Mouse (Mus musculus): Measurements from ENCODE around the gene Ankrd27. TPM values are rescaled to one million over a fixed set of nuclear protein-coding genes. Genes with fewer than 3 reads are reported as not detected.

Gene Ankrd27
- polyA plus RNA-seq, 1 experiment from 2014 or later: 16.4 TPM

- H3K27ac ChIP-seq (replicated peaks): no peak overlapping the region
- no peak overlapping the region for H3K4me3 ChIP-seq
- WGBS: 92% methylated on average over 10 of the region's 10 CpGs
- no peaks in the 10 kb centered on the region for H3K4me1 ChIP-seq (replicated peaks)
- H3K27me3 ChIP-seq: no peaks in the 10 kb centered on the region
- peaks cover 84% of the 10 kb centered on the region for H3K36me3 ChIP-seq
- no peak overlapping the region for H3K9ac ChIP-seq
- no peak for ATAC-seq (ENCODE audit: low read depth)
- H3K9me3 ChIP-seq: no peaks in the 10 kb centered on the region
- no peak overlapping the region for H3K4me2 ChIP-seq
These were observed 23.2 kb downstream of the Ankrd27 start for GRCm38 (mm10) chr7:35609245-35609644.

GRCm38 (mm10) chr7:35617513-35617912, 31.5 kb downstream of the Ankrd27 start:
- ATAC-seq (ENCODE audit: low read depth): no peak
- Histone ChIP-seq H3K27me3 (no peaks in the 10 kb centered on the region), H3K9me3 (no peaks in the 10 kb centered on the region), H3K9ac (no peak overlapping the region), H3K36me3 (peaks cover 87% of the 10 kb centered on the region), H3K4me3 (no peak overlapping the region), H3K4me2 (no peak overlapping the region), H3K4me1 (replicated peaks) (no peaks in the 10 kb centered on the region), H3K27ac (replicated peaks) (no peak overlapping the region)
- 25% methylated on average over 4 of the region's 4 CpGs for WGBS

GRCm38 (mm10) chr7:35622626-35623025, 36.6 kb downstream of the Ankrd27 start:
- Histone ChIP-seq H3K4me3 (no peak overlapping the region), H3K9me3 (no peaks in the 10 kb centered on the region), H3K36me3 (peaks cover 81% of the 10 kb centered on the region), H3K4me1 (replicated peaks) (no peaks in the 10 kb centered on the region), H3K4me2 (no peak overlapping the region), H3K27ac (replicated peaks) (no peak overlapping the region), H3K27me3 (no peaks in the 10 kb centered on the region), H3K9ac (no peak overlapping the region)
- WGBS: 95% methylated on average over 10 of the region's 10 CpGs
- no peak for ATAC-seq (ENCODE audit: low read depth)

GRCm38 (mm10) chr7:35626038-35626437, 40.0 kb downstream of the Ankrd27 start:
- H3K4me2 ChIP-seq: no peak overlapping the region
- no peaks in the 10 kb centered on the region for H3K9me3 ChIP-seq
- H3K4me1 ChIP-seq (replicated peaks): no peaks in the 10 kb centered on the region
- 98% methylated on average over 5 of the region's 5 CpGs for WGBS
- no peaks in the 10 kb centered on the region for H3K27me3 ChIP-seq
- peaks cover 86% of the 10 kb centered on the region for H3K36me3 ChIP-seq
- no peak overlapping the region for H3K9ac ChIP-seq
- H3K4me3 ChIP-seq: no peak overlapping the region
- no peak for ATAC-seq (ENCODE audit: low read depth)
- no peak overlapping the region for H3K27ac ChIP-seq (replicated peaks)

GRCm38 (mm10) chr7:35627371-35627770, 41.3 kb downstream of the Ankrd27 start:
- no peak overlapping the region for H3K4me3 ChIP-seq
- H3K9me3 ChIP-seq: no peaks in the 10 kb centered on the region
- no peak overlapping the region for H3K9ac ChIP-seq
- H3K27me3 ChIP-seq: no peaks in the 10 kb centered on the region
- no peaks in the 10 kb centered on the region for H3K4me1 ChIP-seq (replicated peaks)
- 91% methylated on average over 10 of the region's 10 CpGs for WGBS
- no peak overlapping the region for H3K4me2 ChIP-seq
- no peak for ATAC-seq (ENCODE audit: low read depth)
- peaks cover 85% of the 10 kb centered on the region for H3K36me3 ChIP-seq
- no peak overlapping the region for H3K27ac ChIP-seq (replicated peaks)

GRCm38 (mm10) chr7:35628496-35628895, 42.5 kb downstream of the Ankrd27 start:
- no peaks in the 10 kb centered on the region for H3K4me1 ChIP-seq (replicated peaks)
- 74% methylated on average over 5 of the region's 5 CpGs for WGBS
- H3K36me3 ChIP-seq: peaks cover 80% of the 10 kb centered on the region
- H3K27ac ChIP-seq (replicated peaks): no peak overlapping the region
- no peaks in the 10 kb centered on the region for H3K9me3 ChIP-seq
- no peak overlapping the region for H3K9ac ChIP-seq
- no peak for ATAC-seq (ENCODE audit: low read depth)
- no peak overlapping the region for H3K4me2 ChIP-seq
- H3K27me3 ChIP-seq: no peaks in the 10 kb centered on the region
- no peak overlapping the region for H3K4me3 ChIP-seq

GRCm38 (mm10) chr7:35636229-35636628, 50.2 kb downstream of the Ankrd27 start:
- WGBS: 72% methylated on average over 6 of the region's 6 CpGs
- peaks cover 69% of the 10 kb centered on the region for H3K36me3 ChIP-seq
- H3K4me3 ChIP-seq: no peak overlapping the region
- ATAC-seq (ENCODE audit: low read depth): no peak
- no peak overlapping the region for H3K4me2 ChIP-seq
- H3K4me1 ChIP-seq (replicated peaks): no peaks in the 10 kb centered on the region
- H3K9me3 ChIP-seq: no peaks in the 10 kb centered on the region
- H3K9ac ChIP-seq: no peak overlapping the region
- H3K27ac ChIP-seq (replicated peaks): no peak overlapping the region
- no peaks in the 10 kb centered on the region for H3K27me3 ChIP-seq

GRCm38 (mm10) chr7:35636874-35637273, 50.8 kb downstream of the Ankrd27 start:
- Histone ChIP-seq H3K9ac (no peak overlapping the region), H3K4me3 (no peak overlapping the region), H3K27me3 (no peaks in the 10 kb centered on the region), H3K27ac (replicated peaks) (no peak overlapping the region), H3K9me3 (no peaks in the 10 kb centered on the region), H3K4me1 (replicated peaks) (no peaks in the 10 kb centered on the region), H3K4me2 (no peak overlapping the region), H3K36me3 (peaks cover 69% of the 10 kb centered on the region)
- no peak for ATAC-seq (ENCODE audit: low read depth)
- WGBS: 96% methylated on average over 9 of the region's 9 CpGs

GRCm38 (mm10) chr7:35640072-35640471, 54.0 kb downstream of the Ankrd27 start:
- H3K4me3 ChIP-seq: no peak overlapping the region
- no peaks in the 10 kb centered on the region for H3K9me3 ChIP-seq
- H3K36me3 ChIP-seq: peaks cover 81% of the 10 kb centered on the region
- no peaks in the 10 kb centered on the region for H3K27me3 ChIP-seq
- H3K27ac ChIP-seq (replicated peaks): no peak overlapping the region
- no peak overlapping the region for H3K9ac ChIP-seq
- no peak for ATAC-seq (ENCODE audit: low read depth)
- WGBS: 88% methylated on average over 6 of the region's 6 CpGs
- no peak overlapping the region for H3K4me2 ChIP-seq
- H3K4me1 ChIP-seq (replicated peaks): no peaks in the 10 kb centered on the region

- ATAC-seq (ENCODE audit: low read depth): peak; percentile 70
- WGBS: 9% methylated on average over 34 of the region's 34 CpGs
These were observed 60.5 kb downstream of the Ankrd27 start for GRCm38 (mm10) chr7:35646317-35647081.

GRCm38 (mm10) chr7:35647101-35647698, 61.2 kb downstream of the Ankrd27 start, which contains the start of gene Pdcd5:
TSS of gene Pdcd5 (minus strand) at chr7:35647521.
- H3K36me3 ChIP-seq: peaks cover 36% of the 10 kb centered on the region
- peak within 1 kb of the TSS; percentile 85 for H3K9ac ChIP-seq
- no peaks in the 10 kb centered on the region for H3K27me3 ChIP-seq
- H3K9me3 ChIP-seq: no peaks in the 10 kb centered on the region
- peaks cover 13% of the 10 kb centered on the region for H3K4me1 ChIP-seq (replicated peaks)
- peak within 1 kb of the TSS; percentile 57 for H3K4me2 ChIP-seq
- H3K4me3 ChIP-seq: peak within 1 kb of the TSS; percentile 61
- WGBS: under 1% methylated on average over 60 of the region's 64 CpGs
- peak; percentile 93 for ATAC-seq (ENCODE audit: low read depth)
- peak within 1 kb of the TSS; percentile 83 for H3K27ac ChIP-seq (replicated peaks)

More at GRCm38 (mm10) chr7:35646317-35647081, 60.5 kb downstream of the Ankrd27 start:
- Histone ChIP-seq H3K36me3 (peaks cover 43% of the 10 kb centered on the region), H3K27ac (replicated peaks) (peak overlapping the region; percentile 83), H3K9ac (peak overlapping the region; percentile 85), H3K4me1 (replicated peaks) (peaks cover 13% of the 10 kb centered on the region), H3K4me3 (peak overlapping the region; percentile 61), H3K27me3 (no peaks in the 10 kb centered on the region), H3K9me3 (no peaks in the 10 kb centered on the region), H3K4me2 (peak overlapping the region; percentile 57)

GRCm38 (mm10) chr7:35648239-35649069, 62.4 kb downstream of the Ankrd27 start:
- Histone ChIP-seq H3K27me3 (no peaks in the 10 kb centered on the region), H3K9me3 (no peaks in the 10 kb centered on the region), H3K27ac (replicated peaks) (no peak overlapping the region), H3K4me2 (no peak overlapping the region), H3K4me1 (replicated peaks) (peaks cover 13% of the 10 kb centered on the region), H3K36me3 (peaks cover 23% of the 10 kb centered on the region), H3K9ac (no peak overlapping the region), H3K4me3 (no peak overlapping the region)
- ATAC-seq (ENCODE audit: low read depth): no peak
- 64% methylated on average over 9 of the region's 9 CpGs for WGBS
